Mouse (Mus musculus) CH12.LX (cell line): ENCODE measurements around the gene Btg1.

Experiments used
- CTCF ChIP-seq, 2 experiments: IDR thresholded peaks in 1 of 2; conservative IDR thresholded peaks in 1 of 2; 2 replicates each; pipeline ENCODE4 v1.5.1; 2011 to 2012; ENCODE audit warnings: low read depth in 2 of 2, low read length in 2 of 2, improper control_type of control experiment in 1 of 2, inconsistent platforms in 1 of 2, mild to moderate bottlenecking in 1 of 2, moderate library complexity in 1 of 2
- POLR2A ChIP-seq: IDR thresholded peaks from 2 replicates; pipeline ENCODE4 v1.6.1; 2011; ENCODE audit warnings: low read depth, mild to moderate bottlenecking, improper control_type of control experiment, low read length
- POLR2AphosphoS2 ChIP-seq: IDR thresholded peaks from 2 replicates; pipeline ENCODE4 v1.6.1; 2011; ENCODE audit warnings: low read depth, low read length, improper control_type of control experiment

DNA sequence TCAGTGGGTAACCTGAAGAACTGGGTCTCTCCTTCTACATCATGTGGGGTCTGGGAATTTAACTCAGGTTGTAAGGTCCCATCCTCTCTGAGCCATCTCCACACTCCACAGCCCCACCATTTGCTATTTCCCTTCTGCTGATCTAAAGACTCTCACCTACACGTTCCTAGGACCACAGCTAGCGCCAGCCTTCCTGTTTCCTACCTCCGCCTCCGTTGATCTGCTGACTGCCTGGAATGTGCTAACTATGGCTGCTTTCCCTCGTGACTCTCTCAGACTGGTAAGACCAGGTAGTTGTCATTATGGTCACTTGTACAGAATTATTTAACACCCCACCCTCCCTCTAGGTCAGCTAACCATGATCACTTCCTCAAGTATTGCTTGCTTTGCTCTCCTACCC, 13.3 kb downstream of the Btg1 start:
- TF ChIP-seq CTCF (conservative IDR thresholded peaks at IDR 0.05 in 1 of 2, IDR thresholded peaks at IDR 0.05 in 1 of 2; ENCODE audit: low read depth in 2 of 2, low read length in 2 of 2): no peak
- TF ChIP-seq POLR2A: no peak
- no peak for TF ChIP-seq POLR2AphosphoS2
